ENCODE assay signal across 8 mouse cellular contexts in genomic region chrX:72656230-72656898, GRCm38 (mm10). TPM values are rescaled to one million over a fixed set of nuclear protein-coding genes. Genes with fewer than 3 reads are reported as not detected.
DNase-seq lines count a peak whose midpoint lies in the region; ATAC-seq and TF ChIP-seq lines count a peak whose summit lies in the region.

Gene Gabra3, minus strand, starts transcription at chrX:72656848.

- TF ChIP-seq POLR2A in ES-Bruce4 (IDR thresholded peaks at IDR 0.05; ENCODE audit: insufficient read depth, low read length), result no peak
- TF ChIP-seq POLR2A in thymus, adult 2 months (IDR thresholded peaks at IDR 0.05; ENCODE audit: control insufficient read depth, extremely low read depth, insufficient read depth, low read length, poor library complexity), result no peak

- TF ChIP-seq EP300 in ES-Bruce4 (IDR thresholded peaks at IDR 0.05; ENCODE audit: insufficient read depth, low read depth, low read length), result no peak

- peak within 1 kb of the TSS; percentile 45 for H3K4me3 ChIP-seq in heart, embryonic 10.5 days
- H3K4me3 ChIP-seq in ES-Bruce4 (ENCODE audit: low read depth, low read length), result peak within 1 kb of the TSS; percentile 22
- peak within 1 kb of the TSS; percentile 42 for H3K4me3 ChIP-seq in forebrain, embryonic 16.5 days (replicated peaks; ENCODE audit: low read length)
- peak within 1 kb of the TSS; percentile 36 for H3K4me3 ChIP-seq in limb, embryonic 13.5 days
- H3K4me3 ChIP-seq in thymus, adult 2 months (ENCODE audit: control insufficient read depth, insufficient read depth, low read length), result no peak within 1 kb of the TSS

- no peak within 1 kb of the TSS for H3K27ac ChIP-seq in heart, embryonic 10.5 days
- no peak within 1 kb of the TSS for H3K27ac ChIP-seq in ES-Bruce4 (ENCODE audit: insufficient read depth, low read length)
- no peak within 1 kb of the TSS; the same call in 1 of the 2 replicates for H3K27ac ChIP-seq in forebrain, embryonic 16.5 days (ENCODE audit: low read length)
- H3K27ac ChIP-seq in limb, embryonic 13.5 days, result no peak within 1 kb of the TSS
- H3K27ac ChIP-seq in thymus, adult 2 months (ENCODE audit: control insufficient read depth, insufficient read depth, low read length), result no peak within 1 kb of the TSS

- no peaks in the 10 kb centered on the region for H3K9me3 ChIP-seq in heart, embryonic 10.5 days
- no peaks in the 10 kb centered on the region for H3K9me3 ChIP-seq in ES-Bruce4 (replicated peaks; ENCODE audit: control insufficient read depth, insufficient read depth, low read length, poor library complexity, severe bottlenecking)
- H3K9me3 ChIP-seq in forebrain, embryonic 16.5 days (ENCODE audit: control insufficient read depth, low read length), result no peaks in the 10 kb centered on the region
- no peaks in the 10 kb centered on the region for H3K9me3 ChIP-seq in limb, embryonic 13.5 days

- no peaks in the 10 kb centered on the region for H3K36me3 ChIP-seq in heart, embryonic 10.5 days
- H3K36me3 ChIP-seq in ES-Bruce4 (ENCODE audit: control insufficient read depth, insufficient read depth, low read length, poor library complexity, severe bottlenecking), result no peaks in the 10 kb centered on the region
- H3K36me3 ChIP-seq in forebrain, embryonic 16.5 days (ENCODE audit: control insufficient read depth, insufficient read depth), result no peaks in the 10 kb centered on the region
- H3K36me3 ChIP-seq in limb, embryonic 13.5 days, result no peaks in the 10 kb centered on the region
- no peaks in the 10 kb centered on the region for H3K36me3 ChIP-seq in thymus, adult 2 months (ENCODE audit: control insufficient read depth, insufficient read depth, low read length)

- no peak for DNase-seq in heart, embryonic 10.5 days (ENCODE audit: low spot score)
- no peak for DNase-seq in heart, adult 9 months (ENCODE audit: low spot score in 2 of 2)
- DNase-seq in ovary, postnatal 36 days (ENCODE audit: low spot score), result no peak
- DNase-seq in thymus, adult 2 months, result no peak

- H3K27me3 ChIP-seq in heart, embryonic 10.5 days (ENCODE audit: insufficient read depth, poor library complexity, severe bottlenecking), result peaks cover 10% of the 10 kb centered on the region; the same call in 1 of the 2 replicates
- H3K27me3 ChIP-seq in ES-Bruce4 (ENCODE audit: control insufficient read depth, insufficient read depth, low read length, poor library complexity, severe bottlenecking), result no peaks in the 10 kb centered on the region
- no peaks in the 10 kb centered on the region for H3K27me3 ChIP-seq in forebrain, embryonic 16.5 days (replicated peaks; ENCODE audit: control insufficient read depth, insufficient read depth, low read length)
- peaks cover 10% of the 10 kb centered on the region; the same call in 1 of the 2 replicates for H3K27me3 ChIP-seq in limb, embryonic 13.5 days
- no peaks in the 10 kb centered on the region for H3K27me3 ChIP-seq in thymus, adult 2 months (ENCODE audit: control insufficient read depth, insufficient read depth, low read length)

- WGBS in heart, embryonic 10.5 days, result 11% methylated on average over 4 of the region's 4 CpGs
- WGBS in forebrain, embryonic 16.5 days, result 14% methylated on average over 3 of the region's 4 CpGs
- WGBS in limb, embryonic 13.5 days, result 11% methylated on average over 4 of the region's 4 CpGs
- WGBS in thymus, adult 2 months, result 3% methylated on average over 4 of the region's 4 CpGs

- TF ChIP-seq CTCF in ES-Bruce4 (IDR thresholded peaks at IDR 0.05; ENCODE audit: low read depth, low read length), result no peak
- no peak for TF ChIP-seq CTCF in thymus, adult 2 months (IDR thresholded peaks at IDR 0.05; ENCODE audit: borderline replicate concordance, control insufficient read depth, extremely low read depth, insufficient read depth, low read length, poor library complexity)

- no peaks in the 10 kb centered on the region for H3K4me1 ChIP-seq in heart, embryonic 10.5 days
- no peaks in the 10 kb centered on the region for H3K4me1 ChIP-seq in ES-Bruce4 (ENCODE audit: control insufficient read depth, insufficient read depth, low read length)
- peaks cover 4% of the 10 kb centered on the region; the same call in 1 of the 2 replicates for H3K4me1 ChIP-seq in forebrain, embryonic 16.5 days (replicated peaks; ENCODE audit: control insufficient read depth, insufficient read depth, low read length)
- no peaks in the 10 kb centered on the region for H3K4me1 ChIP-seq in limb, embryonic 13.5 days
- H3K4me1 ChIP-seq in thymus, adult 2 months (replicated peaks; ENCODE audit: control insufficient read depth, insufficient read depth, low read length), result no peaks in the 10 kb centered on the region

- H3K9ac ChIP-seq in ES-Bruce4 (ENCODE audit: low read depth, poor library complexity, severe bottlenecking), result no peak within 1 kb of the TSS
- peak within 1 kb of the TSS; percentile 40 for H3K9ac ChIP-seq in forebrain, embryonic 16.5 days (replicated peaks; ENCODE audit: low read depth, low read length)
- peak within 1 kb of the TSS; percentile 45; the same call in 1 of the 2 replicates for H3K9ac ChIP-seq in limb, embryonic 13.5 days

- peak within 1 kb of the TSS; percentile 52 for H3K4me2 ChIP-seq in forebrain, embryonic 16.5 days (ENCODE audit: low read length)
- peak within 1 kb of the TSS; percentile 62 for H3K4me2 ChIP-seq in limb, embryonic 13.5 days (replicated peaks)

- peak; percentile 94 for ATAC-seq in forebrain, embryonic 16.5 days
- 0 out of 2 replicates have a peak, but pooled peaks have one; percentile 54 for ATAC-seq in limb, embryonic 13.5 days (ENCODE audit: low FRiP score, low read depth)
- no peak for ATAC-seq in megakaryocyte-erythroid progenitor cell, adult 5-6 weeks (replicated peaks; ENCODE audit: low FRiP score, low TSS enrichment, poor library complexity, severe bottlenecking)

RNA-seq across cellular contexts. Expression of gene Gabra3, which starts in this region (rescaled TPM):
- 0.09 and 0.58 TPM in 2 replicates for polyA plus RNA-seq in heart, embryonic 10.5 days (2016; fragmentation: Nextera tagmentation; extraction: Ambion mirVana)
- 0.72 and 0.76 TPM in 2 replicates for polyA plus RNA-seq in ES-Bruce4 (2011; ENCODE audit: insufficient read depth, insufficient read length, low read depth, missing spikeins)
- 20.6 and 36.6 TPM in 2 replicates for polyA plus RNA-seq in forebrain, embryonic 16.5 days (2015; fragmentation: Nextera tagmentation; extraction: Ambion mirVana)
- polyA plus RNA-seq in limb, embryonic 13.5 days (2015; fragmentation: Nextera tagmentation; extraction: Ambion mirVana), result 2.1 and 2.6 TPM in 2 replicates
- not detected in 2 replicates for total RNA-seq in megakaryocyte-erythroid progenitor cell, adult 5-6 weeks (2014; fragmentation: Nextera tagmentation)
- not detected in 2 replicates for total RNA-seq in megakaryocyte-erythroid progenitor cell, adult 5-6 weeks (2017)
- 0.28 and 0.39 TPM in 2 replicates for polyA plus RNA-seq in thymus, adult 2 months (2012; rRNA removed)
